Mouse (Mus musculus) neural tube, embryonic 13.5 days (tissue): ENCODE results near the gene Ccdc69. TPM values are rescaled to one million over a fixed set of nuclear protein-coding genes. Genes with fewer than 3 reads are reported as not detected.

Experiments
- ATAC-seq: fragments of 200-750 bp; cut with Nextera tagmentation; 2 replicates; pipeline ENCODE4 v1.8.0; 2017; ENCODE audit warnings: low read depth, mild to moderate bottlenecking, moderate TSS enrichment, moderate library complexity
- H3K27ac ChIP-seq: fragments of 300-500 bp; sonication (generic); replicated peaks from 2 replicates; pipeline ENCODE4 v1.5.1; 2015; ENCODE audit warnings: moderate library complexity, mild to moderate bottlenecking, inconsistent platforms
- H3K27me3 ChIP-seq: fragments of 300-500 bp; sonication (generic); 2 replicates; pipeline ENCODE4 v1.6.1; 2015; ENCODE audit warnings: mild to moderate bottlenecking, inconsistent platforms
- H3K36me3 ChIP-seq: fragments of 300-500 bp; sonication (generic); 2 replicates; pipeline ENCODE4 v1.6.1; 2015; ENCODE audit warnings: mild to moderate bottlenecking, inconsistent platforms
- H3K4me1 ChIP-seq: fragments of 300-500 bp; sonication (generic); replicated peaks from 2 replicates; pipeline ENCODE4 v1.6.1; 2015; ENCODE audit warnings: inconsistent platforms
- H3K4me2 ChIP-seq: fragments of 300-500 bp; sonication (generic); 2 replicates; pipeline ENCODE4 v1.6.1; 2015; ENCODE audit warnings: inconsistent platforms, mild to moderate bottlenecking, moderate library complexity
- H3K4me3 ChIP-seq: fragments of 300-500 bp; sonication (generic); 2 replicates; pipeline ENCODE4 v1.5.1; 2015; ENCODE audit warnings: mild to moderate bottlenecking, inconsistent platforms
- H3K9ac ChIP-seq: fragments of 300-500 bp; sonication (generic); 2 replicates; pipeline ENCODE4 v1.6.1; 2015; ENCODE audit warnings: moderate library complexity, mild to moderate bottlenecking, inconsistent platforms
- H3K9me3 ChIP-seq: fragments of 300-500 bp; sonication (generic); 2 replicates; pipeline ENCODE4 v1.6.1; 2016; ENCODE audit warnings: inconsistent platforms
- WGBS: fragments of 180-500 bp; shearing (Covaris S2); methylation state at CpG from one replicate; pipeline ENCODE4 v1.1.7; 2015; 5-methylcytosine and 5-hydroxymethylcytosine counted together
- polyA plus RNA-seq: library from polyadenylated mRNA; unstranded; fragments of >200 nt; fragmentation: Nextera tagmentation; extraction: Ambion mirVana; gene quantifications from 2 replicates; pipeline ENCODE4 v1.2.1, GENCODE M21; 2015

The Ccdc69 gene
- polyA plus RNA-seq, 1 experiment from 2014 or later: 0.50 TPM

DNA sequence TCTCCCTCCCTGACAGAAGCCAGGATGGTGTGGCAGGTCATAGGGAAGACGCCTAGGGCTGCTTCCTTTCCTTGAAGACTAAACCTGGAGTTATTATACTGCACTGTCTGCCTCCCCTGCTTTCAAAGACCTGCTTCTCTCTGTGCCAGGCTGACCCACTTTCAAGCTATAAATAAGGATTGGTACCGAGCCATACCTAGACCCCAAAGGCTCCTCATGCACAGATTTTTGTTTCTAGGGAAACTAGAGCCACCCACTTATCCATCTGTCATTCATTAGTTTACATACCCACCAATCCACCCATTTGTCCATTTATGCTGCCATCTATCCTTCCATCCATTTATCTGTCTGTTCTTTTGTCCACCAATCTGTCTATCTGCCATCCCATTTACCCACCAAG, 60.7 kb downstream of the Ccdc69 start:
- Histone ChIP-seq H3K4me1 (peaks cover 53% of the 10 kb centered on the region), H3K27me3 (no peaks in the 10 kb centered on the region), H3K27ac (no peak overlapping the region), H3K4me3 (no peak overlapping the region), H3K36me3 (0 out of 2 replicates have a peak, but pooled peaks cover 11% of the 10 kb centered on the region), H3K9me3 (no peaks in the 10 kb centered on the region), H3K4me2 (no peak overlapping the region), H3K9ac (no peak overlapping the region)
- WGBS: 84% methylated on average over 2 of the region's 2 CpGs
- ATAC-seq: no peak

DNA sequence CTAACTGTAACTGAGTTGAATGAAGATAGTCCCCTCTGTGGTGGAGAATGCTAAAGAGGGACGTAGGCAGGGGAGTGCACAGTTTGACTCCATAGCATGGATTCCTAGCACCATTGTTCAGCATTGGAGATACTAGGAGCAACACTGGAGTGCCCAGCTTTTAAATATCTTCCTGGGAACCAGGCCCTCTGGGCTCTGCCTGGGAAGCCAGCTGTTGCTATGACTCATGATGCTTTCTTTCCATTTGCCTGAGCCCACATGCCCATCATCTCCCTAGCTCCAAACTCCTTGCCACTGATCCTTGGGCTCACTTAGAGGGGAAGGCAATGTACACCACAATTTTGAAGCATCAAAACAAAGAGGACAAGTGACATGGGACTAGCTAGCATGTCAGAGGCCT, 61.2 kb downstream of the Ccdc69 start:
- H3K36me3 ChIP-seq: 0 out of 2 replicates have a peak, but pooled peaks cover 11% of the 10 kb centered on the region
- no peak overlapping the region for H3K4me3 ChIP-seq
- WGBS: 62% methylated on average over 1 of the region's 1 CpGs
- H3K4me1 ChIP-seq: peaks cover 48% of the 10 kb centered on the region
- no peak overlapping the region for H3K27ac ChIP-seq
- H3K9ac ChIP-seq: no peak overlapping the region
- no peaks in the 10 kb centered on the region for H3K9me3 ChIP-seq
- no peak overlapping the region for H3K4me2 ChIP-seq
- H3K27me3 ChIP-seq: no peaks in the 10 kb centered on the region
- ATAC-seq: no peak

DNA sequence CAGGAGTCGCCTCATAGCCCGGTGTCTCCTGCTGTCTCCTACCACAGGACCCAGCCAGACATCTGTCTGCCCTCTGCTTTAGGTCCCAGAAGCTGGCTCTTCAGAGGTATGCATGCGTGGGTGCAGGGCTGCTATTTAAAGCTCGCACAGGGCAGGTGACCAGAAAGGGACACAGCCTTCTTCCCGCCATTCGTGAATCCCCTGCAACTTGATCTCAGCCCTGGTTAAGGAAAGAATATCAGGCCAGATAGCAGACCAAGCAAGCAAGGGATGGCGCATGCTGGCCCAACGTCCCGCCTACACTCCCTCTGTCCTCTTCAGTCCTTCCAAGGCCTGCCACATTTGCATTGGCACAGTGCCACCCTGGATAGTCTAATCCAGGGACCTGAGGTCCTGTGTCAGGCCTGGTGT, 62.1 kb downstream of the Ccdc69 start:
- Histone ChIP-seq H3K4me3 (no peak overlapping the region), H3K27ac (peak overlapping the region; percentile 70), H3K9me3 (no peaks in the 10 kb centered on the region), H3K27me3 (no peaks in the 10 kb centered on the region), H3K4me2 (no peak overlapping the region), H3K4me1 (peaks cover 42% of the 10 kb centered on the region), H3K36me3 (peaks cover 17% of the 10 kb centered on the region; the same call in 1 of the 2 replicates), H3K9ac (no peak overlapping the region)
- ATAC-seq: peak; percentile 63; the same call in 1 of the 2 replicates
- 64% methylated on average over 9 of the region's 9 CpGs for whole genome bisulfite sequencing

DNA sequence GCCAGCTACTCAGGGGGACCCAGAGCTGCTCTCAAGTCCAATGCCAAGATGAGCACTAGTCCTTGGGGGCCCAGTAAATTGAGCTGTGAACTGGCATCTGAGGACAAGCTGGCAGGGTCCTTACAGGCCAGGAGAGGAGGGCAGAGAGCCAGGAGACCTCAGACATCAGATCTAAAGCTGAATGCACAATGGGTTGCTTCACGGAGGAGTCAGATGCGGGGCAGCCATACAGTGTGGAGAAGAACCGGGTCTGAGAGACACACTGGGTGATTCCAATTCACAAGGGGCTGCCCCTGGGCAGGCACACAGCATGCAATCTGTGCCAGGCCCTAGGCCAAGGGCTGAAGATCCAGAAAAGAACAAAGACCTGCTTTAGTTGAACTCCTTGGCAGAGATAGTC, 62.7 kb downstream of the Ccdc69 start:
- WGBS: 46% methylated on average over 3 of the region's 3 CpGs
- Histone ChIP-seq H3K27ac (peak overlapping the region; percentile 70), H3K36me3 (peaks cover 23% of the 10 kb centered on the region; the same call in 1 of the 2 replicates), H3K9me3 (no peaks in the 10 kb centered on the region), H3K4me2 (no peak overlapping the region), H3K4me1 (peaks cover 42% of the 10 kb centered on the region), H3K9ac (no peak overlapping the region), H3K4me3 (no peak overlapping the region), H3K27me3 (no peaks in the 10 kb centered on the region)
- peak; percentile 72 for ATAC-seq

DNA sequence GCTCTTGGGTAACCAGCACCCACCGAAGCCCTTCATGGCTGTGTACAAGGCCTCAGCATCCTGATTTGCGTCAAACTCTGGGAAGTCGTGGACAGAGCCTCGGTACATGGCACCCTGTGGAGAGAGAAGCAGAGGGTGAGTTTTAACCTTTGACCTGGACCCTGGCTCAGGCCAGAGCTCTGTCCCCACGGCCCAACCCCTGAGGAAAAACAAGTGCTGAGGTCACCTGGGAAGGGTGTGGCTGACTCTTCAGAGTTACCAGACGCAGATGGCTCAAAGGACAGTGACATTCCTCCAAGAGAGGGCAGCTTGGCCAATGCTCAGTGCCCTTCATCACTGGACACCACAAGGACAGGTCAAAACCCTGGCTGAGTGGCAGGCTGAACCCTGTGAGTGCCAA, 64.1 kb downstream of the Ccdc69 start:
- Histone ChIP-seq H3K4me3 (no peak overlapping the region), H3K27me3 (no peaks in the 10 kb centered on the region), H3K27ac (no peak overlapping the region), H3K4me1 (peaks cover 34% of the 10 kb centered on the region), H3K36me3 (peaks cover 36% of the 10 kb centered on the region; the same call in 1 of the 2 replicates), H3K4me2 (no peak overlapping the region), H3K9me3 (no peaks in the 10 kb centered on the region), H3K9ac (no peak overlapping the region)
- WGBS: 76% methylated on average over 6 of the region's 6 CpGs
- ATAC-seq: no peak

DNA sequence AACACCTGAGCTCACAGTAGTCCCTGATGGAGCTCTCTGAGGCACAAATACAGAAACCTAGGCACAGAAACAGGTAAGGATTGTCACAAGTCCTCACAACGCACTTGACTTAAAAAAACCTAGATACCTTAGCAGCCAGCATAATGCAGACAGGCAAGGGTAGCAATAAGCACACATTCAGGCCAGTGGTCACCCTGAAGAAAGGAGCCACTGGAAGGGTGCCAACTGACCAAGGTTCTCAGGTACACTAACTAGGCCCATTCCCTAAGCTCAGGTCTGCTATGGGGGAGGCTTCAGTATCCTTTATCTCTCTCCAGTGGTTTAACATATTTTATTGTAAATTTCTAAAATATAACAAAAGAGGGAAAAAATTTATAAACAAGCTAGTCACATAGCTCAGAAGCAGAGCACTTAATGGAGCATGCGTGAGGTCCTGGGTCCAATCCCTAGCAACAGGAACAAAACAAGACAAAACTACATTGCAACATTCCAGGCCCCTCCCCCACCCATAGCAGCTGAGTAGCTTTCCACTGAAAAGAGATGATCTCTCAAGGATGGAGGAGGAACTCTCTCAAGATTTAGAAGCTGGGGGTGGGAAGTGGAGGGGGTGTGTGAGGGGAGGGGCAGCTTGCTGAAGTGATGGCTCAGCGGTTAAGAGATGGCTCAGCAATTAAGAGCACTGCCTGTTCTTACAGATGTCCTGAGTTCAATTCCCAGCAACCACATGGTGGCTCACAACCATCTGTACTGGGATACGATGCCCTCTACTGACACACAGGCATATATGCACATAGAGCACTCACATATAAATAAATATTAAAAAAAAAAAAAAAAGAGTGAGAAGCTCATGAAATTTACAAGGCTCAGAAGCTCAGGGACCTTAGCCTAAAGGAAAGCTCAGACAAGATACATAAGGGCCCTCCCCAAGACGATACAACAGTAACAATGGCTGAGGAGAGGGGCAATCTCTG, 65.1 kb downstream of the Ccdc69 start:
- Histone ChIP-seq H3K27ac (no peak overlapping the region), H3K4me3 (no peak overlapping the region), H3K9me3 (no peaks in the 10 kb centered on the region), H3K27me3 (no peaks in the 10 kb centered on the region), H3K4me2 (no peak overlapping the region), H3K4me1 (peaks cover 29% of the 10 kb centered on the region), H3K36me3 (peaks cover 41% of the 10 kb centered on the region), H3K9ac (no peak overlapping the region)
- no peak for ATAC-seq
- 76% methylated on average over 5 of the region's 5 CpGs for WGBS

DNA sequence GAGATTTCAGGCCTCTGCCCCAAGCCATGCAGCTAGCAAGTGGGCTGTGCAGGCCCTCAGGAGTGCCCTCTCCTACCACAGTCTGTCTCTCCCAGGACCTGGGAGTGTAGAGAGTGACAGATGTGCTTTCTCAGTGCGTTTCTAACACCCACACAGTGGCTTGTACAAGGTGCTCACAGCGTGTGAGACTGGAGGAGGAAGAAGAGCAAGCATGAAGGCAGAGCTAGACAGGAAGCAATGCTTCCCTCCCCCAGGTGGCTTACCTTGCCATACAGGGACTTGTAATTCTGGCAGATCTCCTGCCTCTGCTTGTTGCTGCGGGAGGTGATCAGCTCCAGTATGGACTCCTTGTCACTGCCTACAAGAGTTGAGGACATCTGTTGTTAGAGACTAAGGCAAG, 66.5 kb downstream of the Ccdc69 start:
- Histone ChIP-seq H3K27me3 (no peaks in the 10 kb centered on the region), H3K36me3 (peaks cover 48% of the 10 kb centered on the region), H3K9me3 (no peaks in the 10 kb centered on the region), H3K9ac (no peak overlapping the region), H3K27ac (no peak overlapping the region), H3K4me1 (peaks cover 18% of the 10 kb centered on the region), H3K4me2 (no peak overlapping the region), H3K4me3 (no peak overlapping the region)
- 84% methylated on average over 3 of the region's 3 CpGs for WGBS
- no peak for ATAC-seq

DNA sequence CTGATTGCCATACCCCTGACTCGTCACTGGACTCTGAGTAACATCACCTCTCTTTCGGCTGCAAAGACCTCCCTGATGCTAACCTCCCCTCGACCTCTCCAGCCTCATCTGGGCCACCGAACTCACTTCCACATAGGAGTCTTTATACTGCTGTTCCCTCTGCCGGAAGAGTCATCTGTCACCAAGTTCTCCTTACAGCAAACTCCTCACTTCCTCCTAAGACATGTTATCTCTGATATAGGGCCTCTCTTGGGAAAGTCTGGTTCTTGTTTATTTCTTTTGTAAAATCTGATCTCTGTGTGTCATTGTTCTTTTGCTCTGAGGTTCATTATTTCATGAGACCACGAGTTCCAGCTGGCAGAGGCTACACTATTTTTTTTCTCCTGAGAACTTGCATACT, 69.7 kb downstream of the Ccdc69 start:
- H3K9ac ChIP-seq: no peak overlapping the region
- ATAC-seq: no peak
- H3K9me3 ChIP-seq: no peaks in the 10 kb centered on the region
- H3K4me1 ChIP-seq: no peaks in the 10 kb centered on the region
- 89% methylated on average over 6 of the region's 6 CpGs for WGBS
- no peak overlapping the region for H3K4me3 ChIP-seq
- H3K36me3 ChIP-seq: peaks cover 48% of the 10 kb centered on the region
- H3K4me2 ChIP-seq: no peak overlapping the region
- no peak overlapping the region for H3K27ac ChIP-seq
- no peaks in the 10 kb centered on the region for H3K27me3 ChIP-seq

DNA sequence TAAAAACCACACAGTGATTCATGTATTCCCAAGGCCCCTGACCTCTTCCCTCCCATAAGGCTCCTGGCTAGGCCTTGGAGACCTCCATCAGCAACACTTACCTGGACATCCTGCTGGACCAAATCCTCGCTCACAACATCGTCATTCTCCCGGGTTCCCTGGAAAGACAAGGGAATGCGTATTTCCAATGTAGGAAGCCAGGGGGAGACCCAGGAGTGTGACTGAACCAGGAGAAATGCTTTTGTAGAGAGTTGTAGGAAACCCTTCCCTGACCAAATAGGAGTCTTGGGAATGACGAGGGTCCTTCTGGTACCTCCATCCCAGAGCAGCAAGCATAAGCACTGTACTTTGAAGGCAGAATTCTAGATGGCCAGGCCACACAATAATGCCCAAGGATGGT, 72.2 kb downstream of the Ccdc69 start:
- Histone ChIP-seq H3K9ac (no peak overlapping the region), H3K4me2 (no peak overlapping the region), H3K4me1 (no peaks in the 10 kb centered on the region), H3K36me3 (peaks cover 56% of the 10 kb centered on the region), H3K27me3 (no peaks in the 10 kb centered on the region), H3K9me3 (no peaks in the 10 kb centered on the region), H3K4me3 (no peak overlapping the region), H3K27ac (no peak overlapping the region)
- no peak for ATAC-seq
- WGBS: 87% methylated on average over 5 of the region's 5 CpGs

DNA sequence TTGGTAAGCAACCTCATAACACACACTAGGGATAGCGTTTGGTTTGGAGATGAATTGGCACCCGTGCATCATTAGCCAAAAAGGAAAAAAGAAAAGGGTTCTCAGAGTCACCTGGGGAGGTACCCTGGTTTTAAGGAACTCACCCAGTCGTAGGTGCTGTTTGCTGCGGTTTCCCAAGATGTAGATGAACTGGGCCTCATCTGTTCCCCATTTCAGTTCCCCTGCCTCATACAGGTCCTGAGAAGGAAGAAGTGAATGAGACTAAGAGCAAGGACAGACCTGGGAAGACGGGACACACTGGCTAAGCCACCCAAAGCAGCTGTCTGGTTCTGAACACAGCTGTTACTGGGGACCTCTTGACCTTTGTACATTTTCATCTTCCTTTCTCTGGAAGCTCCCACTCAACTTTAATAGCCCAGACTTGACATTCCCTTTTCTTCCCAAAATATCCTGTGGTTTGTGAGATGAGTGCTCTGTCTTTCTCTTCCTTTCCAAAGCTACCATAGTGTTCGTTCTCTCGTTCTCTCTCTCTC, 72.9 kb downstream of the Ccdc69 start:
- Histone ChIP-seq H3K9me3 (no peaks in the 10 kb centered on the region), H3K9ac (no peak overlapping the region), H3K4me2 (no peak overlapping the region), H3K36me3 (peaks cover 55% of the 10 kb centered on the region), H3K4me3 (no peak overlapping the region), H3K4me1 (no peaks in the 10 kb centered on the region), H3K27ac (no peak overlapping the region), H3K27me3 (no peaks in the 10 kb centered on the region)
- WGBS: 83% methylated on average over 7 of the region's 7 CpGs
- ATAC-seq: no peak
